8 mouse cellular contexts compared by ENCODE assay signal in genomic region chr3:20058197-20058541, GRCm38 (mm10). TPM values are rescaled to one million over a fixed set of nuclear protein-coding genes. Genes with fewer than 3 reads are reported as not detected.
DNase-seq lines count a peak whose midpoint lies in the region; ATAC-seq lines count a peak whose summit lies in the region.

No protein-coding gene starts in this region.

- ATAC-seq in kidney, embryonic 16.5 days (ENCODE audit: low FRiP score, low TSS enrichment), result no peak; the same call in 1 of the 2 replicates
- no peak for ATAC-seq in midbrain, embryonic 13.5 days
- no peak for ATAC-seq in granulocyte monocyte progenitor cell, adult 5-6 weeks (replicated peaks; ENCODE audit: poor library complexity, severe bottlenecking)

- peak overlapping the region; percentile 79 for H3K4me3 ChIP-seq in kidney, embryonic 16.5 days (ENCODE audit: low read length)
- H3K4me3 ChIP-seq in midbrain, embryonic 13.5 days (replicated peaks), result peak overlapping the region; percentile 59

- WGBS in kidney, embryonic 16.5 days, result 0% methylated on average over 6 of the region's 9 CpGs
- WGBS in midbrain, embryonic 13.5 days, result under 1% methylated on average over 6 of the region's 9 CpGs

- H3K9ac ChIP-seq in kidney, embryonic 16.5 days (replicated peaks; ENCODE audit: low read length), result peak overlapping the region; percentile 68
- peak overlapping the region; percentile 70 for H3K9ac ChIP-seq in midbrain, embryonic 13.5 days (replicated peaks)

- peaks cover 7% of the 10 kb centered on the region for H3K4me1 ChIP-seq in kidney, embryonic 16.5 days (ENCODE audit: insufficient read depth, low read length)
- peaks cover 10% of the 10 kb centered on the region for H3K4me1 ChIP-seq in midbrain, embryonic 13.5 days (replicated peaks)

- H3K27me3 ChIP-seq in kidney, embryonic 16.5 days (ENCODE audit: insufficient read depth, low read length), result no peaks in the 10 kb centered on the region
- H3K27me3 ChIP-seq in midbrain, embryonic 13.5 days, result no peaks in the 10 kb centered on the region

- peak overlapping the region; percentile 65 for H3K4me2 ChIP-seq in kidney, embryonic 16.5 days (replicated peaks; ENCODE audit: low read depth, low read length)
- H3K4me2 ChIP-seq in midbrain, embryonic 13.5 days (replicated peaks), result peak overlapping the region; percentile 63

- 0 out of 2 replicates have a peak, but pooled peaks cover 6% of the 10 kb centered on the region for H3K36me3 ChIP-seq in kidney, embryonic 16.5 days (ENCODE audit: insufficient read depth, low read length)
- peaks cover 9% of the 10 kb centered on the region for H3K36me3 ChIP-seq in midbrain, embryonic 13.5 days

- no peak overlapping the region for H3K27ac ChIP-seq in kidney, embryonic 16.5 days (ENCODE audit: low read length)
- H3K27ac ChIP-seq in midbrain, embryonic 13.5 days, result 0 out of 2 replicates have a peak overlapping the region, but pooled peaks have one; percentile 83

- no peaks in the 10 kb centered on the region for H3K9me3 ChIP-seq in kidney, embryonic 16.5 days (ENCODE audit: low read length)
- H3K9me3 ChIP-seq in midbrain, embryonic 13.5 days, result no peaks in the 10 kb centered on the region

- no peak for DNase-seq in kidney, adult 18-20 months
- peak; percentile 30 for DNase-seq in adipocyte (ENCODE audit: low spot score)
- DNase-seq in forelimb bud, embryonic 11.5 days (ENCODE audit: low read depth, low spot score), result peak; percentile 18
- no peak for DNase-seq in gastrocnemius, adult 18-20 months (ENCODE audit: low spot score)
- DNase-seq in thymus, postnatal 0 days (ENCODE audit: low spot score), result no peak

RNA-seq across cellular contexts. Expression of gene Hltf, which starts 0.6 kb away (rescaled TPM):
- 15.8 and 16.5 TPM in 2 replicates for polyA plus RNA-seq in kidney, embryonic 16.5 days (2015; fragmentation: Nextera tagmentation; extraction: Ambion mirVana)
- 21.5 and 22.1 TPM in 2 replicates for polyA plus RNA-seq in midbrain, embryonic 13.5 days (2015; fragmentation: Nextera tagmentation; extraction: Ambion mirVana)
- 32.6 and 46.6 TPM in 2 replicates for total RNA-seq in granulocyte monocyte progenitor cell, adult 5-6 weeks (2014; fragmentation: Nextera tagmentation)
- 44.2 and 49.6 TPM in 2 replicates for total RNA-seq in granulocyte monocyte progenitor cell, adult 5-6 weeks (2017)
- 1 to 10 TPM; 2.2 to 2.5 TPM for total RNA-seq in gastrocnemius, adult 18-20 months (2021)
- 26.1 and 29.8 TPM in 2 replicates for polyA plus RNA-seq in thymus, postnatal 0 days (2015; fragmentation: Nextera tagmentation; extraction: Ambion mirVana)

RNA-seq across cellular contexts. Expression of gene Hps3, which starts 23.1 kb away (rescaled TPM):
- polyA plus RNA-seq in kidney, embryonic 16.5 days (2015; fragmentation: Nextera tagmentation; extraction: Ambion mirVana), result 11.8 and 12.4 TPM in 2 replicates
- 11.4 and 11.9 TPM in 2 replicates for polyA plus RNA-seq in midbrain, embryonic 13.5 days (2015; fragmentation: Nextera tagmentation; extraction: Ambion mirVana)
- total RNA-seq in granulocyte monocyte progenitor cell, adult 5-6 weeks (2014; fragmentation: Nextera tagmentation), result 39.4 and 40.1 TPM in 2 replicates
- 25.1 and 34.2 TPM in 2 replicates for total RNA-seq in granulocyte monocyte progenitor cell, adult 5-6 weeks (2017)
- 1 to 10 TPM; 3.6 to 3.8 TPM for total RNA-seq in gastrocnemius, adult 18-20 months (2021)
- 10.7 and 13.3 TPM in 2 replicates for polyA plus RNA-seq in thymus, postnatal 0 days (2015; fragmentation: Nextera tagmentation; extraction: Ambion mirVana)

Comparison
In these comparisons a context has a peak if more than half of its experiments do, and no peak if none do; other contexts are left out.
1. DNase-seq: peak in adipocyte (single experiment) and forelimb bud, embryonic 11.5 days (single experiment); none in kidney, adult 18-20 months (single experiment), gastrocnemius, adult 18-20 months (single experiment) and thymus, postnatal 0 days (single experiment).